Mouse (Mus musculus) neural tube, embryonic 10.5 days (tissue): ENCODE results near the gene Npdc1.

Experiments
- DNase-seq: peaks from one replicate; pipeline ENCODE4 v3.0.0-alpha.2; 2017; ENCODE audit warnings: low spot score; ENCODE audit errors: extremely low spot score

Gene Npdc1

GRCm38 (mm10) chr2:25399051-25399450 is at the start of gene Npdc1:
Gene Npdc1, plus strand, starts transcription at chr2:25399351.
- DNase-seq, result no peak

GRCm38 (mm10) chr2:25349499-25349898 is 49.7 kb upstream of the Npdc1 start:
- no peak for DNase-seq

GRCm38 (mm10) chr2:25350701-25351100 is 48.5 kb upstream of the Npdc1 start:
- no peak for DNase-seq

GRCm38 (mm10) chr2:25354211-25354610 is 44.9 kb upstream of the Npdc1 start:
- no peak for DNase-seq

GRCm38 (mm10) chr2:25355419-25356066 is 43.6 kb upstream of the Npdc1 start:
- no peak for DNase-seq

GRCm38 (mm10) chr2:25356208-25357079 is 42.7 kb upstream of the Npdc1 start, which contains the start of gene Dpp7:
Gene Dpp7, minus strand, starts transcription at chr2:25356359.
- peak; percentile 92 for DNase-seq

GRCm38 (mm10) chr2:25359848-25360247 is 39.3 kb upstream of the Npdc1 start:
- DNase-seq, result no peak

GRCm38 (mm10) chr2:25363478-25364178 is 35.5 kb upstream of the Npdc1 start:
- DNase-seq, result no peak

GRCm38 (mm10) chr2:25364313-25364712 is 34.8 kb upstream of the Npdc1 start:
- no peak for DNase-seq

GRCm38 (mm10) chr2:25364761-25365090 is 34.4 kb upstream of the Npdc1 start:
- no peak for DNase-seq

- DNase-seq, result peak; percentile 68
Observed at GRCm38 (mm10) chr2:25365091-25365761, 33.9 kb upstream of the Npdc1 start, which contains the start of gene Uap1l1. Gene Uap1l1, minus strand, starts transcription at chr2:25365682.

GRCm38 (mm10) chr2:25369996-25370395 is 29.2 kb upstream of the Npdc1 start:
- no peak for DNase-seq

GRCm38 (mm10) chr2:25371764-25372643 is 27.1 kb upstream of the Npdc1 start, which contains the start of gene Sapcd2:
Gene Sapcd2, plus strand, starts transcription at chr2:25372321.
- DNase-seq, result peak; percentile 88

GRCm38 (mm10) chr2:25372644-25373391 is 26.3 kb upstream of the Npdc1 start:
- peak; percentile 40 for DNase-seq

- no peak for DNase-seq
Observed at GRCm38 (mm10) chr2:25373431-25373830, 25.7 kb upstream of the Npdc1 start.

GRCm38 (mm10) chr2:25376589-25376988 is 22.6 kb upstream of the Npdc1 start:
- DNase-seq, result no peak

GRCm38 (mm10) chr2:25384492-25384891 is 14.7 kb upstream of the Npdc1 start:
- DNase-seq, result no peak

- DNase-seq, result no peak
Observed at GRCm38 (mm10) chr2:25391266-25391665, 7.9 kb upstream of the Npdc1 start.
